Mouse (Mus musculus) R1 (cell line): Measurements from ENCODE around the gene Ear6.
"Not testable (repeated sequence)": the region's sequence is repeated elsewhere in the genome, so short reads cannot be mapped to it uniquely, and the experiment has no call there.

ENCODE experiments used
- DNase-seq: peaks from one replicate; pipeline ENCODE4 v3.0.0-alpha.2; 2018; ENCODE audit warnings: low read depth, low spot score

Ear6 gene

DNA sequence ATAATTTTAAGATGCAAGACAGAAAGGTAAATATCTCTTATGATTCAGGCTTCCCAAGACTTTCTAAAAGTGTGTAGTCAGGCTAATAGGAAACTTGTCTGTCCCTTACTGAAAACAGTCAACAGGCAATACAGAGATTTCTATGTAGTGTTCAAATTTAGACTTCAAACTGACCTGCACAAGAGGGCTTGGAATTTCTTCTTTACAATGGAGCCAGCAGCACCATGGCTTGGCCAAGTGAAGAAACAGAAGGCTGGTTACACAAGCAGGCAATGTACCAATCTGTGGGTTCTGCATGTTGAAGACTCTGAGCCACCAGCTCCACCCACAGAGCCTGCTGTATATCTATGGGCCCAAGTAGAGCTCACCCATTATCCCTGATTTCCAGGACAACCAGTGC lies at the start of gene Ear6:
Ear6 (plus strand) TSS at position 301 of the 400 bp plus-strand sequence.
- no peak for DNase-seq

DNA sequence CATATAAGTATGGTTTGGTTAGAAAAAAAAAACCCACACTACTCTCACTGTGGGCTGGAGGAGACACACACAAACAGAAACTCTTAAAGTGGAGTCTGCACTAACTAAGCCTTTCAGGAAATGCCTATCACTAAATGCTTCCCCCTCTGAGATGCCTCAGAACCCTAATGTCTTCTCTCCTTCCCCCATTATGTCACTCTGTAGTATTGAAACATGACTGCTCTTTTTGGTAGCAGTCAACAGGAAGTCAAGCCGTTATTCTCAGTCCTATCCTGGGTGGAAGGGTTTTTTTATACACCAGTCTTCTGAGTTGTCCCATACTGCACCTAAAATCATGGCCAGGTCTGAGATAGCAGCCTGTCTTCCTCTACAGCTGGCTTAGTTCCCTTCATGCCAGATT lies 26.9 kb upstream of the Ear6 start:
- DNase-seq = no peak

DNA sequence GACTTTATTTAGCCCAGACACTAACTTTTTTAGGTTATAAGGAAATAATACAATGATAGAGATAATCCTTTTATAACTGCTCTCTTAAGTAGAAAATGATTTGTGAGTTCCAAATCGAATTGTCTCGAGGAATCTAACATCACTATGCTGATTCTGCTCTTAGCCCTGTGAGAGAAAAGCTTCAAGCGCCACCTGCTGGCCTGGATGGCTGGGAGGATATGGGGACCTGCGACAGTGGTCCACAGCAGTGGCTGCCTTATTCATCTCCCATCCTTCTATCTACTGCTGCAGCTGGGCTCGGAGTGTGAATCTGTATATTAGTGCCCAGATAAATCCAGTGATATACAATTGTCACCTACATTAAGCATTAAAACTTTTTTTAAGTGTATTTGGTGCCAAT lies 25.7 kb upstream of the Ear6 start:
- DNase-seq = peak; percentile 9

DNA sequence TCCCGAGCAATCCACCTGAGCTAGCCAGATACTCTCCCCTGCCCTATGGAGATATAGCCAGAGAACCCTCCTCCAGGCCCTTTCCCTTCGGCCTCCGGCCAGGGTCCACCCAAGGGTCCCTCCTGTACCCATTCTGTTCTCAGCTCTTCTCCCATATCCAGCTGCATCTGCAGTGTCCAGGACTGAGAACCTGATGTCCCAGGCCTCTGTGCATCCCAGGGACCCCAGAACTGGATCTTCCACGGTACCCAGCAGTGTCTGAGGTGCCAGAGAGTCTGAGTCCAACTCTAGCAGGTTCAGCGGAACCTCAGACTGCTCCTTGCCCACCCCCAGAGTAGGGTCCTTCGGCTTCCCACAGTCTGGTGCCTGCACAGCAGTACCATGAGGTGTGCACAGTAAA lies 24.3 kb upstream of the Ear6 start:
- no peak for DNase-seq

DNA sequence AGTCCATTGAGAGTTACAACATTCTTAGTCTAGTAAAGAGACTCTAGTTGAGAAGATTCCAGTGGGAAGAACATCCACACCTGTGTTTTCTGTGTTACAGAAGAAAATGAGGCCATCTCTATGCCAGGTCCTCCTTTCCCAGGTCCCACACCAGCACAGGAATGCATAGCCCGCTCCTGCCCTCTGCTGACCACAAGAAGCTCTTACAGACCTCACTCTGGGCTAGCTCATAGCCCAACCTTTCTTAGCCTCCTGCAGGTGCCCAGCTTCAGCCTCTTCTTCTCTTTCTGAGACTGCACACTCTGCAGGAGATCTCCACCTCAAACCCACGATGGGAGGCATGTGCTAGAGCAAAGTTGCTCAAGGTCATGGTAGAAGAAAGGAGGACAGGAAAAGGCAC lies 15.0 kb upstream of the Ear6 start:
- peak; percentile 18 for DNase-seq

DNA sequence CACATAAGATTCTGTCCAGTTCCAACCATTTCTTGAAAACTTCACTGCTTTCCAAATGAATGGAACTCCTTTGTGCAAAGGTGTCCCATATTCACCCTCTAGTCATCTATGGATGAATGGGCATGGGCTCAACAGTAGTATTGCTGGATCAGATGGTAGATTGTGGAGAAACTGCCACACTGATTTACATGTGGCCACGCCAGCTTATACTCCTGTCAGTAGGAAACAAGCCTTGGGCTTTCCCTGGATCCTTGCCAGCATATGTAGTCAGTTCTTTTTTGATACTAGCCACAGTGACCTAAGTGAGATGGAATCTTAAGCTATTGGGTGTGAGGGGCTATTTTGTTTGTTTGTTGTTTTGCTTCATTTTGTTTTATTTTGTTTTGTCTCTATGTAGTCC lies 11.2 kb upstream of the Ear6 start:
- DNase-seq = no peak

DNA sequence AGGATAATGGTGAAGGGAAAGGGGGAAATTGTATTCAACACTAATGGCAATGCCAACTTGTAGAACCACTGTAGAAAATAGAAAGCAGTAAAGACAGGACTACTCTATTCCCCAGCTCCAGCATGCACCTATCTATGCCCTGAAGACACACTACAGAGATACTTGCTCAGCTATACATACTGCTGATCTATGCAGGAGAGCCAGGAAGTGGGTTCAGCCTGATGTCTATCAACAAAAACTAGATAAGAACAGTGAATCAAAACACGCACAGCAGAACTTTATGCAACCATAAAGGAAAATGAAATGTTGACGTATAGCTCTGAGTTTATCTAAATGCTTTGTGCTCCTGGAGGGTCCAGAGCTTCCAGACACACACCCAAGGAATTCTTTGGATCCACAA lies 10.7 kb upstream of the Ear6 start:
- DNase-seq = no peak

DNA sequence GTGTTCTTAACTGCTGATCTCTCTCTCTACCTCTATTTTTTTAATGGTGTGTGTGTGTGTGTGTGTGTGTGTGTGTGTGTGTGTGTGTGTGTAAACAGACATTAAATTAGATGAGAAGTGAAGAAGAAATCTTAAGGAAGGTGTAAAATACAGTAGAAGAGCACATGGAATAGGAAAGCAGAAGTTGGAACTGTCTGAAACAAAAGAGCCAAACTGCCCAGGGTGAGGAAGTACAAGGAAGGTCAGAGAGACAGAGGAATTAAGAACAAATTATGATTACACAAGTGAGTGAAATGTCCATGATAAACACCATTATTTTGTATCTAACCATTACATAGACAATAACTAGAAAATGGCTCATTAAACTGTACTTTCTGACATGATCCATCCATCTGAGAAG lies 9.6 kb upstream of the Ear6 start:
- no peak for DNase-seq

DNA sequence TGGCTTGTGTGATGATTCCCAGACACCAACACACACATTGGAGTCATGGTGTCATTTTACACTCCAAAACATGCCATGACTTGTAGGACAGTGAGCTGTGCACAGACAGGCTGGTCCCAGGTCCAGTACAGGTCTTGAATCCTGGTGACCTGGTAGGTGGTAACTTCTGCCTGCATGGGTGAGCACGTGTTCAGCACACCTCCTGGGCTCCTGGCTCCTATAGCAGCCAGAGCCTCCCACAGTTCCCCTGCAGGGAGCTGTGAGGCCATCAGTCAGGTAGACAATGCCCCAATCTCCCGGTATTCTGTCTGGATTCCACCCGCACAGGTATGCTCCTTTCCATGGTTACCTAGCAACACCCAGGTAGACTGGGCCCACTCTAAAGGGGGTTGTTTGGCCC lies 6.9 kb upstream of the Ear6 start:
- DNase-seq = no peak

DNA sequence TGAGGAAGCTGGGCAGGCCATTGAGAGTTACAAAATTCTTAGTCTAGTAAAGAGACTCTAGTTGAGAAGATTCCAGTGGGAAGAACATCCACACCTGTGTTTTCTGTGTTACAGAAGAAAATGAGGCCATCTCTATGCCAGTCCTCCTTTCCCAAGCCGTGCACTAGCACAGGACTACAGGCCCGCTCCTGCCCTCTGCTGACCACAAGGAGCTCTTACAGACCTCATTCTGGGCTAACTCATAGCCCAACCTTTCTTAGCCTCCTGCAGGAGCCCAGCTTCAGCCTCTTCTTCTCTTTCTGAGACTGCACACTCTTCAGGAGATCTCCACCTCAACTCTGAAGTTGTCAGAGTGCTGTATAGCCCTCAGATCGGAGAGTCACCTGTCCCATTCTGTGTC lies 2.5 kb upstream of the Ear6 start:
- DNase-seq = not testable (repeated sequence)

DNA sequence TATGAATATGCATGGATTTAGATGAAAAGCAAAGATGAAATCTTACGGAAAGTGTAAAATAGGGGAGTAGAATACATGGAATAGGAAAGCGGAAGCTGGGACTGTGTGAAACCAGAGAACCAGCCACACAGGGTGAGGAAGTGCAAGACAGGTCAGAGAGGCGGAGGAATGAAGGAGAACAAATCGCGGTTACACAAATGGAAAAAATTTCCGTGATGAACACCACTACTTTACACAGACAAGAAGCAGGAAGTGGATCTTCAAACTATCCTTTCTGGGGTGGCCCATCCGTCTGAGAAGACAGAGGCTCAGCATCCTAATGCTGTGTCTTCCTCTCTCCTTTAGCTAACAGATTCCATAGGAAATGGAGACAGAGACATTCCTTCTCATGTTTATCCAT lies 1.8 kb downstream of the Ear6 start:
- not testable (repeated sequence) for DNase-seq

DNA sequence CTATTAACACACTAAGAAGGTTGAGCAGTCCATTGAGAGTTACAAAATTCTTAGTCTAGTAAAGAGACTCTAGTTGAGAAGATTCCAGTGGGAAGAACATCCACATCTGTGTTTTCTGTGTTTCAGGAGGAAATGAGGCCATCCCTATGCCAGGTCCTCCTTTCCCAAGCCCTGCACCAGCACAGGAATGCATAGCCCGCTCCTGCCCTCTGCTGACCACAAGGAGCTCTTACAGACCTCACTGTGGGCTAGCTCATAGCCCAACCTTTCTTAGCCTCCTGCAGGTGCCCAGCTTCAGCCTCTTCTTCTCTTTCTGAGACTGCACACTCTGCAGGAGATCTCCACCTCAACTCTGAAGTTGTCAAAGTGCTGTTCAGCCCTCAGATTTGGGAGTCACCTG lies 10.1 kb downstream of the Ear6 start:
- peak; percentile 1 for DNase-seq

DNA sequence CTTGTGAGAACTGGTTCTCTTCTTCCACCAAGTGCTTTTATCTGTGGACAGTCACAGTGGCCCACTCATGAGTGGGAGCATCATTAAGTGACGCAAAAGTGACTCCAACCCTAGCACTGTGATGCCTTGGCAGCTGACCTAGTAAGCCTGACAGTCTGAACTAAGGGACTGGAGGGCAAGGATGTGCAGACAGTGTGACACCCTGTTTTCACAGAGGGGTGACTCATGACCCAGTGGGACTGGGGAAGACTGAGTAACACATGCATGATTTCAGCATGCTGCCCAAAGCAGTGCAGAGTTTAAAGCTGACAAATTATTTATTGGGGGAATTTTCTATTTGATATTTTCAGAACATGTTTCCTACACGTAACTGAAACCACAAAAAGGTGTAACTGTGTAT lies 17.3 kb downstream of the Ear6 start:
- DNase-seq = peak; percentile 0

DNA sequence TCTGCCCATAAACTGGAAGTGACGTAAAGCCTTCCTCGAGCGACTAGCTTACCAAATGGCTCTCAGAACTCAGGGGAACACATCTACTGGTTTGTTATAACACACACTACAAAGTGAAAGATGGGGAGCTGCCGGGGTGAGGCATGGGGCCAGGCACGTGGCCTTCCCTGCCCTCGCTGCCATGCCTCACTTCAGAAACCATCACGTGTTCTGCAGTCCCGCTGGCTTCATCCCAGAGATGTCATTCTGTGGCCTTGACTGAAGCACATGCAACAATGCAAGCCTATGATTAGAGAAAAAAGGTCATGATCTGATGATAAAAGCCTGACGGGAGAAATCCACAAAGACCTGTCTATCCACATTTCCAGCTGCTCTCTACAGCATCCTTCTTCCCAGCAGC lies 18.2 kb downstream of the Ear6 start:
- peak; percentile 0 for DNase-seq

DNA sequence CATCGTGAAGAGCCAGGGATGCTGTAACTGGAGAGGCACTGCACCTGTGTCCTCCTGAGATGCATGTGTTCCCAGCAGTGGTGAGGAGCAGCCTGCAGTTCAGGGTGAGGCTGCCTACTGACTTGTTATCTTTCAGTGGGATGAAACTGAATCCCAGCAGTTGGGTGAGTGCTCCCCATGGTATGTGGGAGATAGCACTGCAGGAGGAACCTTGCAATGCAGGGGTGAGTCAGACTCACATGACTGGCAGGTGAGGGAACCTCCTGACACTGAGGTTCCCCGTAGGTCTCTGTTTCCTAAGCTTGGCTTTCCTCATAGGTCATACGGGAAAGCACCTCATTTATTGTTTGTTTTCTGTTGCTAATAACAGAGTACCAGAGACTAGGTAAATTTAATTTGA lies 24.0 kb downstream of the Ear6 start:
- DNase-seq = no peak

DNA sequence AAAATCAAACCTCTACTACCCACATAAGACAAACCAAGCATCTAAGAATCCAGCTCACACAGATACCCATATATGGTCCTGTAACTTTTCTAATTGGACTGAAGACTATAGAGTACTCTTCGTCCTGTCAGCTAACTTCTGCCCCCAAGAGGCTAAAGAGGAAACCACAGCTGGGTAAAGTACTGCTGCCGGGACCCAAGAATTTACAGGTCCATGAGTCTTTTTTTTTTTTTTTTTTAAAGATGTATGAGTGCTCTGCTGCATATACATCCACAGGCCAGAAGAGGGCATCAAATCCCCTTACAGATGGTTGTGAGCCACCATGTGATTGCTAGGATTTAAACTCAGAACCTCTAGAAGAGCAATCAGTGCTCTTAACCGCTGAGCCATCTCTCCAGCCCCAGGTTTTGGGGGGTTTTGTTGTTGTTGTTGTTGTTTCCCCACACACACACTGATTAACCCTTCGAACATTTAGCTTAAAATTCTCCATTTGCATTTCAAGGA lies 30.1 kb downstream of the Ear6 start:
- DNase-seq = peak; percentile 94

DNA sequence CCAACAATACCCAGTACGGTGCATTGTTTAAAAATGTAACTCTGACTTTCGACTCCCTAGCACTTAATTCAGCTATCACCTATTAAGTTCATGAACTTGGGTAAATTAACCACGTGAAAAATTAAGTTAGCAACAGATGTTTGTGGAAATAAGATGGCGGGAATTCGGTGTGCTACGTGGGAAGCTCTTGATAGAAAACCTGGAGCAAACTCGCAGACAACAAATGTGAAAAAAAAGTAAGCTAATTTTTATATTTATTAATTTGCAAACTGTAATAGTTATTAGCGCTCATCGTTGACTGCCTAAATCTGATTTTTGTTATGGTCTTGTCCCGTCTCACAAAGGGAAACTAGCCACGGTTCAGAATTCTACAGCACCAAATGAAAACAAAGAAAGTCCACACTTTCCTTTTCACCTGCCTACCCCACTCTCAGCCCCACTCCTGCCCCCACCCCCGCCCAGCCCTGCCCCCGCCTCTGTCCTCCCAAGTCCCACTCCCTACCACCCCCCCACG lies 30.6 kb downstream of the Ear6 start:
- peak; percentile 58 for DNase-seq

DNA sequence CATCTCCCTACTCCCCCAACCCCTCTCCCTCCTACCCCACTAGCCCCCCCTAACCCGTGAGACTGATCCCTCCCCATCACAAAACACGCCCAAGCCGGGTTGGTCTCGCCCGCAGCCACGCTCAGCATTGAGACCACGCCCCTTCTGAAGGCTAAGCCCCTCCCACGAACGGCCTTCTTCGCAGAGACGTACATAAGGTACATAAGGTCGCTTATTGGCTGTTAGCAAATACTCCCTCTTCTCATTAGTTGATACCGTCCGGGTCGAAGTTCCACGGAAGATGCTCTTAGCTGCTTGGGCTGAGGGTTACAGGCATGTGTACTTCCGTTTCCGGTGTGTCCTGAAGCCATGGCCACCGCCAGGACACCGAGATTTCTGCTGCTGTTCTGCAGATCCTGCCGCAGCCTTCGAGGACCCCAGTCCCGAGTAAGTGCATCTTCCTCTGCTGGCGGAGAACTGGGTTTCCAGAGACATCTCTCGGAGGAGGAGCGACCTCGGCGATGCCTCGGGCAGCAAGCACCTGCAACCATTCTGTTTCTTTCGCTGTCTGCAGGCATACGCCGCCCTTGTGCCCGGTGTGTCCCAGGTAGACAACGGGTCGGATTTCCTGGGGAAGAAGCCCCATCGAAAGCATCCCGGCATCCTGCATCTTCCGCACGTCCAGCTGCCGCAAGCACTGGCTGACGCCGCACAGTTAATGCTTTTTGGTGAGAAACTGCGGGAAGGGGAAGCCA lies 31.3 kb downstream of the Ear6 start, which contains the start of gene Mettl17:
Mettl17 (plus strand) TSS at position 245 of the 734 bp plus-strand sequence.
- peak; percentile 99 for DNase-seq

DNA sequence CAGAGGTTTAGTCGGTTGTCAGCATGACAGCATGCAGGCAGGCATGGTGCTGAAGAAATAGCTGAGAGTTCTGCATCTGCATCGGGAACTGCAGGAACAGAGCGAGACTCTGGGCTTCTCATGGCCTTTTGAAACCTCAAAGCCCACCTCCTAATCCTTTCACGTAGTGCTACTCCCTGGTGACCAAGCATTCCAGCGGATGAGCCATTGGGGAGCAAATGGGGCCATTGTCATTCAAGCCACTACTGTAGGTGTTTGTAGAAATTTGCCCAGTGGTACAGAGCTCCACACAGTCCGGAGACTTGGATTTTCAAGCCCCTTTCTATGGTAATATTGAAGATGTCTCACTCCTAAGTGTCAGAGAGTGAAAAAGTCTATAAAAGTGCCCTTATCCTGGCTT lies 32.6 kb downstream of the Ear6 start:
- DNase-seq = peak; percentile 73

DNA sequence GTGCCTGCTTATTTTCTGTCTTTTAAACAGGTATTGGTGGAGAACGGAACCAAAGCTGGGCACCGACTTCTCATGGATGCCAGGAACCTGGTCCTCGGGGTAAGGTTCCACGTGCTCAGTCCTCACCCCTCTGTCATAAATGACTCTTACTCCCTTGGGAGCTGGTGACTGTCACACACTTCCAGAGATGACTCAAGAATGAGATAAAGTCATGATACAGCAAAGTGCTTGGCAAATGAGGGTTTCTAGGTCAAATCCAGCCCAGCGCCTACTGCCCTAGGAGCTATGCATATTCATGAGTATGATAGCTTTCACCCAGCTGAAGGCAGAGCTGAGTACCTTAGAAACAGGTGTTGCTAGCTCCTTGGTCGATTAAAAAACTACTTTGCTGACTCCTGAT lies 36.3 kb downstream of the Ear6 start:
- no peak for DNase-seq

DNA sequence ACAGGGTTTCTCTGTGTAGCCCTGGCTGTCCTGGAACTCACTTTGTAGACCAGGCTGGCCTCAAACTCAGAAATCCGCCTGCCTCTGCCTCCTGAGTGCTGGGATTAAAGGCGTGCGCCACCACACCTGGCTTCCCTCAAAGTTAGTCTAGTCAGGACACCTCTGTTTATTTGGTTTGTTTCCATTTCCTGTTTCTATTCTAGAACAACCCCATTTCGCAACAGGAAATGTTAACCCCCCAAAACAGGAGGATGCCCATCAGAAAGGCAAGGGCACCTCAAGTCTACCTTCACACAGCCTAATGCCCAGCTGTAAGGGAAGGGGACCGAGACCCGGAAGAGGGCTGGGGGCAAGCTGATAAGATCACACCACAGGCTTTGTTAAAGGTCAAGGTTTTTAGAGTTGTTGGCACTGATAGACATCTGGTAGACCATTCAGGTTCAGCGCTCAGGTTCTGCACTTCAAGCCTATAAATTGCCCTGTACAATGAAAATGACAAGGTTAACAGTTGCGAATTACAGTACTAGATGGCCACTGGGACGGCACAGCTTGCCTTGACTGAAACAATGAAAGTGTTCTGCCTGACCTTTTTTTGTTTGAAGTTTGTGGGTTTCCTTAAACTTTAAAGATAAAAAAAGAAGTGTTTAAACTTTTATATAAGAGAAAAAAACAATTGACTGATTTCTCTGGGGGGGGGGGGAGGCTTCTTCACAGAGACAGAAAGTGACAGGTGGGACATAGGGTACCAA lies 38.9 kb downstream of the Ear6 start, which contains the start of gene Slc39a2:
Slc39a2 (plus strand) TSS at position 699 of the 749 bp plus-strand sequence.
- DNase-seq = peak; percentile 66

DNA sequence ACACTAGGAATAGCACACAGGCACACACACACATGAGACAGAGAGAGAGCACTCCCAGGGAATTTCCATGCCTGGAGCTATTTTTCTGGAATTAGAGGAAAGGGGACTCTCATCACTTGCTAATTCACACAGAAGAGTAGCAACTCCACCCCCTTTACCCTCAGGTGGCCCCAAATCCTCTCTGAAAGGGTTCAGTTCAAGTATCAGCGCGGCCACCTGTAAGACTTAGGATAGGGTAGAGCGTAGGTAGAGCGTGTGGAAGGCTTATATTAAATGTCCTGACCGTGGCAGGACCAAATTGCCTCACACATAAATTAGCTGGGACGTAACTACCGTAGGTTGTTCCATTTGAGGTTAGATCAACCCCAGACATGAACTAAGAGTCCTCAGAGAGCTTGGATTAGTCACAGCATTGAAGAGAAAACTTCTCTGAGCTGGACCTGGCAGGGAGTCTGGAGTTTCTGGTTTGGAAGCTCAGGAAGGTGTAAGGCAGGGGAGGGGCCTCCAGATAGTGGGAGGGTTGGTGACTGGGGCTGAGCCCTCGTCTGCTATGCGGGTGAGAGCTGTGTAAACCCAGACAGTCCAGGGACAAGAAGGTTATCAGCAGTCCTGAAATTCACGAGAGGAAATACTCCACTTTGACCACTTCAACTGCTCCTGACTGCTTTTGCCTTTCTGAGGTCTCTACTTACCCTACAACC lies 39.7 kb downstream of the Ear6 start:
- peak; percentile 68 for DNase-seq
